Mouse (Mus musculus): Measurements from ENCODE around the gene Vps35l. TPM values are rescaled to one million over a fixed set of nuclear protein-coding genes. Genes with fewer than 3 reads are reported as not detected.

Vps35l gene
- polyA plus RNA-seq, 1 experiment: 52.4 TPM

- under 1% methylated on average over 48 of the region's 48 CpGs for WGBS
These were observed 27.5 kb upstream of the Vps35l start, which contains the start of gene Ccp110 for GRCm38 (mm10) chr7:118712228-118713173. TSS of gene Ccp110 (plus strand) at chr7:118712552.

GRCm38 (mm10) chr7:118714873-118715272 is 25.2 kb upstream of the Vps35l start:
- Histone ChIP-seq H3K36me3 (ENCODE audit: control insufficient read depth, insufficient read depth, low read length) (no peaks in the 10 kb centered on the region), H3K4me3 (ENCODE audit: insufficient read depth, low read depth, low read length) (no peak overlapping the region), H3K27me3 (replicated peaks; ENCODE audit: control insufficient read depth, insufficient read depth, low read length) (no peaks in the 10 kb centered on the region), H3K4me1 (ENCODE audit: control insufficient read depth, insufficient read depth, low read length) (peaks cover 5% of the 10 kb centered on the region; the same call in 1 of the 2 replicates), H3K27ac (ENCODE audit: insufficient read depth, low read depth, low read length) (no peak overlapping the region)
- no peak for TF ChIP-seq POLR2A (IDR thresholded peaks at IDR 0.05; ENCODE audit: low read depth, low read length)
- TF ChIP-seq CTCF (conservative IDR thresholded peaks at IDR 0.05; ENCODE audit: insufficient read depth, insufficient read length, low read depth, low read length): no peak
- WGBS: 81% methylated on average over 1 of the region's 1 CpGs
- DNase-seq: no peak

More at GRCm38 (mm10) chr7:118712228-118713173, 27.5 kb upstream of the Vps35l start, which contains the start of gene Ccp110:
- Histone ChIP-seq H3K27ac (ENCODE audit: insufficient read depth, low read depth, low read length) (no peak within 1 kb of the TSS), H3K27me3 (replicated peaks; ENCODE audit: control insufficient read depth, insufficient read depth, low read length) (no peaks in the 10 kb centered on the region), H3K4me1 (ENCODE audit: control insufficient read depth, insufficient read depth, low read length) (peaks cover 5% of the 10 kb centered on the region; the same call in 1 of the 2 replicates), H3K4me3 (ENCODE audit: insufficient read depth, low read depth, low read length) (peak within 1 kb of the TSS; percentile 73), H3K36me3 (ENCODE audit: control insufficient read depth, insufficient read depth, low read length) (no peaks in the 10 kb centered on the region)
- peak; percentile 98 for DNase-seq
- TF ChIP-seq CTCF (conservative IDR thresholded peaks at IDR 0.05; ENCODE audit: insufficient read depth, insufficient read length, low read depth, low read length) (no peak), POLR2A (IDR thresholded peaks at IDR 0.05; ENCODE audit: low read depth, low read length) (no peak)

GRCm38 (mm10) chr7:118718066-118718465 is 22.0 kb upstream of the Vps35l start:
- 98% methylated on average over 4 of the region's 4 CpGs for WGBS
- H3K4me3 ChIP-seq (ENCODE audit: insufficient read depth, low read depth, low read length): no peak overlapping the region
- no peak for TF ChIP-seq POLR2A (IDR thresholded peaks at IDR 0.05; ENCODE audit: low read depth, low read length)
- TF ChIP-seq CTCF (conservative IDR thresholded peaks at IDR 0.05; ENCODE audit: insufficient read depth, insufficient read length, low read depth, low read length): no peak
- peaks cover 2% of the 10 kb centered on the region; the same call in 1 of the 2 replicates for H3K4me1 ChIP-seq (ENCODE audit: control insufficient read depth, insufficient read depth, low read length)
- H3K27me3 ChIP-seq (replicated peaks; ENCODE audit: control insufficient read depth, insufficient read depth, low read length): no peaks in the 10 kb centered on the region
- H3K36me3 ChIP-seq (ENCODE audit: control insufficient read depth, insufficient read depth, low read length): no peaks in the 10 kb centered on the region
- no peak overlapping the region for H3K27ac ChIP-seq (ENCODE audit: insufficient read depth, low read depth, low read length)
- DNase-seq: no peak

DNA sequence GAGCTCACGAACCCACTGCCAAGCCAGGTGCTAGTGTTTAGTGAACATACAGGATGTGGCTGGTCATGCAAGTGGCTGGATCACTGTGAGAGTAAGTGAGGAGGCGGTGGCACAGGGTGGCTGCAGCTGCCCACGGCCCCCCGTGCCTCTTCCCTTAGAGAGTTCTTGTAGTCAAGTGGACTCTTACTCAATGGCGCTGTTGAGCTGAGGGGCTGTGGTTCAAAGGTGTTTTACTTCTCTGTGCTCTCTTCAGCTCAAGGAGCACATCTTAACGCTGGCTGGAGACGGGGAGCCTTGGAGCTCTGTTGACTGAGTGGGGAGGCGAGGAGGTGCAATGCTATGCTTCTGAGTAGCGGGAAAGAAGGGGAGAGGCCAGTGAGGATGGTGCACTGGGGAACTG is 16.1 kb upstream of the Vps35l start:
- WGBS: 94% methylated on average over 9 of the region's 9 CpGs
- H3K27ac ChIP-seq (ENCODE audit: insufficient read depth, low read depth, low read length): no peak overlapping the region

DNA sequence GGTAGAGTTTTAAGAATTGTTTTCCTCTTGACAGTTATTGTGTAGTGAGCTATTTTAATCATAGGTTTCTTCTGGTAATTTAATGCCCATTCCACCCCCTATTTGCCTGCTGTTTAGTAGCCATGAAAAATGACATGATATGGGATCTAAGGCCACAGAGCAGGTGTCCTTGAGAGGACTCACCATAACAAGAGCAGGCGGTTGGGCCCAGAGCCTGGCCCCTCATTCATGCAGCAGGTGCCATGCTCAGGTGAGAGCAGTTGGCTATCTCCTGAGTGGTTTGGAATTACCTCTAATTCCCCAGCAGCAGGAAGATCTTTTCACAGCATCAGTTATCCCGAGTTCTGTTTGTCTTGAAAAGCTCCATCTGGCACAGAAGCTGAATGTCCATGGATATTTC is 14.6 kb upstream of the Vps35l start:
- Histone ChIP-seq H3K4me3 (ENCODE audit: insufficient read depth, low read depth, low read length) (no peak overlapping the region), H3K36me3 (ENCODE audit: control insufficient read depth, insufficient read depth, low read length) (no peaks in the 10 kb centered on the region), H3K27ac (ENCODE audit: insufficient read depth, low read depth, low read length) (no peak overlapping the region), H3K27me3 (replicated peaks; ENCODE audit: control insufficient read depth, insufficient read depth, low read length) (no peaks in the 10 kb centered on the region), H3K4me1 (ENCODE audit: control insufficient read depth, insufficient read depth, low read length) (no peaks in the 10 kb centered on the region)
- no peak for TF ChIP-seq POLR2A (IDR thresholded peaks at IDR 0.05; ENCODE audit: low read depth, low read length)
- WGBS: 83% methylated on average over 2 of the region's 2 CpGs
- DNase-seq: no peak

More for the DNA sequence above, 16.1 kb upstream of the Vps35l start:
- Histone ChIP-seq H3K36me3 (ENCODE audit: control insufficient read depth, insufficient read depth, low read length) (no peaks in the 10 kb centered on the region), H3K4me1 (ENCODE audit: control insufficient read depth, insufficient read depth, low read length) (no peaks in the 10 kb centered on the region), H3K4me3 (ENCODE audit: insufficient read depth, low read depth, low read length) (no peak overlapping the region), H3K27me3 (replicated peaks; ENCODE audit: control insufficient read depth, insufficient read depth, low read length) (no peaks in the 10 kb centered on the region)
- no peak for DNase-seq
- TF ChIP-seq CTCF (conservative IDR thresholded peaks at IDR 0.05; ENCODE audit: insufficient read depth, insufficient read length, low read depth, low read length): no peak
- no peak for TF ChIP-seq POLR2A (IDR thresholded peaks at IDR 0.05; ENCODE audit: low read depth, low read length)

GRCm38 (mm10) chr7:118728846-118729587 is 11.0 kb upstream of the Vps35l start:
- Histone ChIP-seq H3K4me1 (ENCODE audit: control insufficient read depth, insufficient read depth, low read length) (no peaks in the 10 kb centered on the region), H3K4me3 (ENCODE audit: insufficient read depth, low read depth, low read length) (no peak overlapping the region), H3K27me3 (replicated peaks; ENCODE audit: control insufficient read depth, insufficient read depth, low read length) (no peaks in the 10 kb centered on the region), H3K36me3 (ENCODE audit: control insufficient read depth, insufficient read depth, low read length) (no peaks in the 10 kb centered on the region; the same call in 1 of the 2 replicates), H3K27ac (ENCODE audit: insufficient read depth, low read depth, low read length) (no peak overlapping the region)
- no peak for DNase-seq
- TF ChIP-seq CTCF (conservative IDR thresholded peaks at IDR 0.05; ENCODE audit: insufficient read depth, insufficient read length, low read depth, low read length) (no peak), POLR2A (IDR thresholded peaks at IDR 0.05; ENCODE audit: low read depth, low read length) (no peak)
- 91% methylated on average over 13 of the region's 13 CpGs for WGBS

GRCm38 (mm10) chr7:118731781-118732180 is 8.2 kb upstream of the Vps35l start:
- WGBS: 94% methylated on average over 3 of the region's 3 CpGs
- TF ChIP-seq CTCF (conservative IDR thresholded peaks at IDR 0.05; ENCODE audit: insufficient read depth, insufficient read length, low read depth, low read length): no peak
- DNase-seq: no peak
- no peaks in the 10 kb centered on the region for H3K27me3 ChIP-seq (replicated peaks; ENCODE audit: control insufficient read depth, insufficient read depth, low read length)
- no peak overlapping the region for H3K4me3 ChIP-seq (ENCODE audit: insufficient read depth, low read depth, low read length)
- no peaks in the 10 kb centered on the region for H3K4me1 ChIP-seq (ENCODE audit: control insufficient read depth, insufficient read depth, low read length)
- no peaks in the 10 kb centered on the region; the same call in 1 of the 2 replicates for H3K36me3 ChIP-seq (ENCODE audit: control insufficient read depth, insufficient read depth, low read length)
- no peak overlapping the region for H3K27ac ChIP-seq (ENCODE audit: insufficient read depth, low read depth, low read length)

Data from kidney, adult 2 months (tissue).